Mouse (Mus musculus) gastrocnemius, postnatal 14 days (tissue): ENCODE measurements at regions not wholly inside any gene's neighbourhood (a gene's known extent, or its start where the extent isn't known, plus 50 kb on each side); places are given as distances from the start of the nearest gene placed in this dataset.

ENCODE experiments used
- DNase-seq: peaks from one replicate; pipeline ENCODE4 v3.0.0; 2021; ENCODE audit warnings: mixed read lengths
- intact Hi-C: fragments of 180-260 bp; cut with DNase I; formaldehyde crosslinking; loops from one replicate; pipeline ENCODE4 v1.15.1; 2025; ENCODE audit warnings: low total_unique reads

DNA sequence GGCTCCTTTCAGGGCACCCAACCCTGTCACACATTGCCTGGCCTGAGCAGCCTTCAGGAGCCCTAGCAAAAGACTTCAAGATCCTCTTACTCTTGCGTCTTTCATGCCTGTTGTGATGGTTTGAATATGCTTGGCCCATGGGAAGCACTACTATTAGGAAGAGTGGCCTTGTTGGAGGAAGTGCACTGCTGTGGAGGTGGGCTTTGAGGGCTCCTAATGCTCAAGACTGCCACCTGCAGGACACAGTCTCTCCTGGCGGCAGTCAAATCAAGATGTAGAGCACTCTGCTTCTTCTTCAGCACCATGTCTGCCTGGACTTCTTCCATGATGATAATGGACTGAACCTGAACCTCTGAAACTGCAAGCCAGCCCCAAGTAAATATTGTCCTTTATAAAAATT is 73.0 kb downstream of the Tsen15 start:
- no peak for DNase-seq
- intact Hi-C loops: no loop called here

DNA sequence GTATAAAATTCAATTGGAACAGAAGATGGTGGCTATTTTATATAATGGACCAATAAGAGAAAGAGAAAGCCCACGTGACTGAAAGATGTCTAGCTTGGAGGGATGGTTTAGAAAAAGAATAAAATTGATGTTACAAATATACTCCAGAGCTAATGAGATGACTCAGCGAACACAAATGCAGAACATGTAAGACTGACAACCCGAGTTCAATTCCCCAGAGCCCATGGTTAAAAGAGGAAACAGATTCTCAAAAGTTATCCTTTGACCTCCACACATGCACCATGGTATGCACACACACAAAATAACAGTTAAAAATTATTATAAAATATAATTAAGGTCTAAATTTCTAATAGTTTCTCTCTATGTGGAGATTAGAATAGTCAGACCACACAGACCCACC is 81.0 kb downstream of the Tsen15 start:
- intact Hi-C loops: no loop called here
- no peak for DNase-seq

- DNase-seq: peak; percentile 31
- intact Hi-C loops: no loop called here
These were observed 81.9 kb downstream of the Tsen15 start for GRCm38 (mm10) chr1:152304487-152305130.

- DNase-seq: no peak
- intact Hi-C loops: no loop called here
These were observed 85.1 kb downstream of the Tsen15 start for GRCm38 (mm10) chr1:152301355-152301754.

DNA sequence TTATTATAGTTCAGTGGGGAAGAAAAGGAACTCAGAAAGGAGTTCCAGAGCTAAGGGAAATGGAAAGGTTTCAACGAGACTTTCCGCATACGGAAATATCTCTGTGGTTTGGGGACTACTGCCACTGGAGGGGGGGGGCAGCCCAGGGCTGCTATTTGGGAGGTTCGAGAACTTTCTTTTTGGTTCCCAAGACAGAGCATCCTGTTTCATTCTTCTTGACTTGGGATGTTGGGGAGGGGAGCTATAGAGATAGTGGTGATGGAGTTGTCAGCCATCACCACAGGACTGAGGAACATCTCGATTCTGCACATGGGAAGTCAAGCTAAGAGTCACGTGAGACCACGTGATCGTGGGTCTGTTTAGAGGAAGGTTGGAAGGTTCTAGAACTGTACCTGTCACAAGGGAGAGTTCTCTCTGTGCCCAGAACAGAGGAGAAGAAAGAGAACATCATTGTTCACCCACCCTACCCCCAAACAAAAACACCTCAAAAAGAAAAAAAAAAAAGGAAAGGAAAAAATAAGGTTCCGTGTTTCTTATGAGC is 94.2 kb downstream of the Tsen15 start:
- DNase-seq: no peak
- intact Hi-C loops: loop anchor here (5.0 to 10.0 kb wide), 2 partner anchors 73 to 475 kb away; no protein-coding TSS in a partner anchor

DNA sequence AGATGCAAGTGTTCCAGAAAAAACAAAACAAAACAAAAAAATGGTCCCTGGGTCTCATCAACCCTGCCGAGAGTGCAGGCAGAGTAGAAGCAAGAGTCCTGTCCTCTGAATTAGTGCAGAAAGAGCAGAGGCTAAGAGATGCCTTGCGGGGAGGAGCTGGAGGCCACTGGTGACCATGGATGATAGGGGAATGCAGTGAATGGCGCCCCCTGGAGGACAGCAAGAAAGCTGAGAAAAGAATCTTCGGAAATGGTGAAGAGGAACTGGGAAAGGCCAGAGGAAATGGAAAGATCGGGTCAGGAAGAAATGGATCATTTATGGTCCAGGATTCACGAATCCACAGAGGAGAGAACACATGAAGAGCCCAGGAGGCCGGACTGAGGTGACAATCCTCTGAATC is 95.7 kb downstream of the Tsen15 start:
- DNase-seq: peak; percentile 84
- intact Hi-C loops: loop anchor here (5.0 to 10.0 kb wide), 2 partner anchors 74 to 473 kb away; no protein-coding TSS in a partner anchor

DNA sequence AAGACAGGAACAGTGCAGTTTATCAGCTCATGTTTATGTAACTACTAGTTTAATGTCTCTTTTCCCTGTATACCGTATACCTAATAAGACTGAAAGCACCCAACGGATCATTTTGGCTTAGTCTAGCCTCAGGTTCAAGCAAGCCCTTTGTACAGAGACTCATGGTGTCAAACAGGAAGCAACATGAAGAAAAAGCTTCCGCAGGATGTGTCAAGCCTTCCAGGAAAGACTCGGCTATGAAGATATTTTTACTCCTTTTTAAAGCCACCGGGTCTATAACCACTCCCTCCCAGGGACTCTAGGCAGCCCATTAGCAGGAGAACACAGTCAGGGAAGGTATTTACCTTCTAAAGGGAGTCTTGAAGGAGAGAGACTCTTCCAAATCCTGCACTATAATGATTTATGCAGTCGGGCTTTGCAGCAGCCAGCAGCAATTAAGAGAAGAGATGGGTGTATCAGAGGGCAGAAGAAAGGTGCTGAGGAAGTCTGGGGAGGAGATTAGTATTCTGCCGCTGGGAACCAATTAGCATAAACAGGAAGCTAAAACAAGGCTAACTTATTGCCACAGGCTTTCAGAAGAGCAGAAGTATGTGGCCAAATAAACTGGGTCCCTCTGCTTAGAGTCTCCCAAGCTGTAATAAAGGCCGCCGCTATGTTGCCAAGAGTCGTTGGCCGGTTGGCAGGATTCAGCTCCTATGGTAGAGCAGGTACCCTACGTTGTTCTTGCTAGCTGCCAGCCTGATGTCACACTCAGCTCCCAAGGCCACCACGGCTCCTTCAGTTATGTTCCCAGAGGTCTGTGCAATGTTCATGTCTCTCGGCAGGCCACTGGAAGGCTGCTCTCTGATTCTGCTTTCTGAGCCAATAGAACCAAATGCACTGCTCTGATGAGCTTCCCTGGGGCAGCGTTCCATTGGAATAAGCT is 98.7 kb downstream of the Tsen15 start:
- intact Hi-C loops: no loop called here
- no peak for DNase-seq

DNA sequence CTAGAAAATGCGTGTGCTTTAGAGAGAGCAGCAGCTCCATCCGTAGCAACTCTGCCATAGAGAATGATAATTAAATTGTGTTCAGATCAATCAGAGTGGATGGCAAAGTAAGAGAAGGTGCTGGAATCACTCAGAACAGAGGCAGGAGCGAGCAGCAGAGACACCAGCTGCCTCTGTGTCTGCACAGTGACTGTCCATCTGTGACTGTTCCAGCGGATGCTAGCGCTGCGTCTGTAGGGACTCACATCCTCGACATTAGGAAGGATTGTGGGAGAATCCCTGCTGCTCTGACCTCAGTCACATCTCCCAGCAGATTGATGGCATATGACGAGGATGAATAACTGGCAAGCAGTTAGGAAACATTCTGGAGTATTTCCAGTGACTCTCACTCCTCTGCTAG is 99.8 kb downstream of the Tsen15 start:
- DNase-seq: no peak
- intact Hi-C loops: no loop called here

GRCm38 (mm10) chr1:152282106-152282505 is 104.4 kb downstream of the Tsen15 start:
- intact Hi-C loops: no loop called here
- DNase-seq: no peak

DNA sequence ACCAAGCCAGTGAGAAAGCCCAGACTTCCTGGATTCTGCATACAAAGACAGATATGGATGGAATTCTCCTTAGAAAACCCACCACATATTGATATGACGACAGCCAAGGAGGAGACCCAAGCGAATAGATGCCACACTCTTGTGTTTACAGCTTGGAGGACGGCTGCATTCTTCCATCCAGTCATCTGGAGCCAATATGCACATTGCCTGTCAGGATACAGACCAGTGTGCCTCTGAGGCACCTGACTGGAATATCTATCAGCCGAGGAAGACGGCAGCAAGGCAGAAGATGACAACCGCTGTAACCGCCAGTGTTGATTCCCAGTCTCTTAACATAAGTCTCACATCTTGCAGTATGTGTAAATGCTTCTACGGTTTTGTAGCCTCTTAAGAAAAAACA is 105.3 kb downstream of the Tsen15 start:
- intact Hi-C loops: no loop called here
- no peak for DNase-seq

- intact Hi-C loops: no loop called here
- DNase-seq: no peak
These were observed 106.5 kb downstream of the Tsen15 start for GRCm38 (mm10) chr1:152280014-152280413.

GRCm38 (mm10) chr1:152275011-152275410 is 111.5 kb downstream of the Tsen15 start:
- no peak for DNase-seq

DNA sequence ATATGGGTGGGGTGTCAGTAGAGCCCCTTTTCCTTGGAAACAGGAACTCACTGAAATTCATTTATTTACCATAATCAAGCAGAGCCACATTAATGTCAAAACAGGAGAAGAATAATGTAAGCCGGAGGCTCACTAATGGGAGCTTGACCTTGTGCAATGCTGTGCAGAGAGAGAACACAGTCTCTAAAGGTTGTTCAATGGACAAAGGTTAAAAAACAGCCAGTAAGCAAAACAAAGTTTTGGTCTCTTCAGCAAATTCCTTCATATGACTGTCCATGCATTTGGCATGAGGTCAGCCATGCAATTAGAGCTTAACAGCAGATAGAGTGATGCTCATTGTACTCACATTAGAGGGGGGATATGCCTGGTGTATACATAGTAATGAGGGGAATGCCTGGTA is 113.1 kb downstream of the Tsen15 start:
- no peak for DNase-seq
- intact Hi-C loops: no loop called here

More at GRCm38 (mm10) chr1:152275011-152275410, 111.5 kb downstream of the Tsen15 start:
- intact Hi-C loops: no loop called here

DNA sequence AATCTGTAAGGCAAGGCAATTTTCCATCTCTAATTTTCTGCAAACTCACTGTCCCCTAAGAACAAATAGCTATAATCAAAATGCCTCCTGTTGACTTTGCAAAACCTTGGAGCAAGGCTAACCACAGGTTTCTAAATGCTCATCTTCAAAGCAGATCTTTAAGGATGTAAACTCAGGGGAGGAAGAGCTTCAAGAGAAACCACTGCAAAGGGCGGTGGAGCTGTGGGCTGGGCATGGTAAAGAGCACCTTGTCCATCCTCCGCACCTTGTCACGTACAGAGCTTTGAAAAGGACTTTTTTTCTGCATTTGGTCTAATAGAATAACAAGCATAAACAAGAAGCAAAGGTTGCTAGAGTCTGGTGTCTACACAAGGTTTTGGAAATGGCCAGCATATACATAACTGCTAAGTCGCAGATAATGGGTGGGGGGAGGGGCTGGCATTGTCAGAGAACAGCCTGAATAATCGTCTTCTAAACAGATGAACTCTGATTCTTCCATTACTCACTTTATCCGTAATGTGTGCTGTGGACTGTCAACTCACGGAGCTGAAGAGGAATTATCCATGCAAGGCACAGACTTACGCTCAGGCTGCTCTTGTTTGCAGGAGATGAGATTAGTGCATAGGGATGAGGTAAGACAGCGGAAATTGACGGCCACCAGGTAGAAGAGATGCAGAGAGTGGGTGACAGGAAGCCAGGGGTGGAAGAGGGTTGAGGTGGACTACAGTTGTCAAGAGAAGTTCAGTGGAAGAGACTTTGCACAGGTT is 116.4 kb downstream of the Tsen15 start:
- no peak for DNase-seq
- intact Hi-C loops: no loop called here

GRCm38 (mm10) chr1:152266390-152266789 is 120.1 kb downstream of the Tsen15 start:
- no peak for DNase-seq
- intact Hi-C loops: no loop called here

- DNase-seq: no peak
- intact Hi-C loops: no loop called here
These were observed 121.5 kb downstream of the Tsen15 start for GRCm38 (mm10) chr1:152264981-152265380.

DNA sequence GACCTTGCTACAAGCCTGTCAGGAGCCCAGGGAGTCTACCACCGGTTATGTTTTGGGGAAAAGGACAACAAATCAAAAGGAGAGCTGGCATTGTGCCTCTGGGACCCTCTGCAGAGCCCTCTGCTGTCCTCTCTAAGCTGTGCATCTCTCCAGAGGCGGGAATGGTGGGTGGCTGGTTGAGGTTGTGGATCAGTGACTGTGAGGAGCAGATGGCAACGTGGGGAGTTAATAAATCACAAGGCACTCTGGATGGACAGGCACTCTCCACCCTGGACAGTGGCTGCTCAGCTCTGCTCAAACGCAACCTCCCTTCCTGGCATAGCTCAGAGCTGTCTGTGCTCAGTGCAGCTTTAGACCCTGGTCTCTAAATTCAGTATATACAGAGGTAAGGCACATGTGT is 125.0 kb downstream of the Tsen15 start:
- DNase-seq: no peak
- intact Hi-C loops: no loop called here

GRCm38 (mm10) chr1:152260950-152261349 is 125.5 kb downstream of the Tsen15 start:
- no peak for DNase-seq
- intact Hi-C loops: no loop called here

DNA sequence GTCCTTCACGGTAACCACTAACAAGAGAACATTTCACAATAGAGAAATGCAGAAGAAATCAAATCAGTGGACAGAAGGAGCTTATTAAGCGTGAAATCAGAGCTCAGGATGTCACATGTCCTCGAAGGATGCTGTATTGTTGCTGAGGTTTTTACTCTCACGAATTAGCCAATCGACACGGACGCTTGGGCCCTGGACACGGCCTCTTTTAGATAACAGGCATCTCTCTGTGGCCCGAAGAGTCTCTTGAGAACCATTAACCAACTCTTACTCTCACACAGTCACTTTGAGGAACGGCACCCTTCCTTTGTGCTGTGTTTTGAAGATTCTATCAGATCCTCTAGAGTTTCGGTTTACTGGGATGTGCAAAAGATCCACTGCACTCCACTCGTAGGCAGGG is 128.2 kb downstream of the Tsen15 start:
- intact Hi-C loops: no loop called here
- DNase-seq: no peak

- intact Hi-C loops: no loop called here
- DNase-seq: no peak
These were observed 132.6 kb downstream of the Tsen15 start for GRCm38 (mm10) chr1:152253906-152254305.
